Mouse (Mus musculus) stomach, postnatal 0 days (tissue): ENCODE results near the gene Cdk19.
"Not testable (repeated sequence)": the region's sequence is repeated elsewhere in the genome, so short reads cannot be mapped to it uniquely, and the experiment has no call there.

Experiments
- CTCF ChIP-seq: IDR thresholded peaks from 2 replicates; pipeline ENCODE4 v1.5.1; 2016; ENCODE audit warnings: antibody characterized with exemption, low read depth, mild to moderate bottlenecking, moderate library complexity
- EP300 ChIP-seq: optimal IDR thresholded peaks from 2 replicates; pipeline ENCODE3; 2016; ENCODE audit warnings: antibody characterized with exemption

- TF ChIP-seq CTCF, EP300: not testable (repeated sequence)
Observed at GRCm38 (mm10) chr10:40532586-40532985, 193.2 kb downstream of the Cdk19 start.
